Mouse (Mus musculus) heart, adult 2 months (tissue): ENCODE results near the gene Sdf2.

Experiments used
- CTCF ChIP-seq: fragments of 200-600 bp; IDR thresholded peaks from 2 replicates; pipeline ENCODE4 v1.8.1; 2022; ENCODE audit warnings: antibody characterized with exemption, mild to moderate bottlenecking, moderate library complexity
- EP300 ChIP-seq: fragments of 200-500 bp; IDR thresholded peaks from 2 replicates; pipeline ENCODE4 v1.6.1; 2011; ENCODE audit warnings: low read depth, low read length, control low read depth; ENCODE audit not compliant: insufficient read depth

GRCm38 (mm10) chr11:78265571-78265970, 20.0 kb downstream of the Sdf2 start:
- TF ChIP-seq EP300 (no peak), CTCF (no peak)
